Mouse (Mus musculus) A20 (cell line): ENCODE data around the gene Kcnn4.

Source experiments
- DNase-seq: peaks from one replicate; pipeline ENCODE4 v3.0.0-alpha.2; 2011; ENCODE audit warnings: low read depth, low spot score

The Kcnn4 gene

GRCm38 (mm10) chr7:24369731-24370541 lies at the start of gene Kcnn4:
Gene Kcnn4, plus strand, starts transcription at chr7:24370263.
- DNase-seq: peak; percentile 92

- no peak for DNase-seq
Measured at GRCm38 (mm10) chr7:24322593-24322992, 47.5 kb upstream of the Kcnn4 start.

- no peak for DNase-seq
Measured at GRCm38 (mm10) chr7:24325197-24325596, 44.9 kb upstream of the Kcnn4 start.

- DNase-seq: no peak
Measured at GRCm38 (mm10) chr7:24325675-24326128, 44.4 kb upstream of the Kcnn4 start.

- DNase-seq: no peak
Measured at GRCm38 (mm10) chr7:24326273-24327135, 43.6 kb upstream of the Kcnn4 start.

GRCm38 (mm10) chr7:24327281-24327975 lies 42.6 kb upstream of the Kcnn4 start:
- DNase-seq: no peak

- no peak for DNase-seq
Measured at GRCm38 (mm10) chr7:24333304-24333986, 36.6 kb upstream of the Kcnn4 start, which contains the start of gene Tescl. Gene Tescl, minus strand, starts transcription at chr7:24333936.

GRCm38 (mm10) chr7:24335699-24336309 lies 34.3 kb upstream of the Kcnn4 start:
- DNase-seq: no peak

GRCm38 (mm10) chr7:24338241-24338640 lies 31.8 kb upstream of the Kcnn4 start:
- no peak for DNase-seq

- no peak for DNase-seq
Measured at GRCm38 (mm10) chr7:24343701-24344272, 26.3 kb upstream of the Kcnn4 start.

GRCm38 (mm10) chr7:24346444-24346843 lies 23.6 kb upstream of the Kcnn4 start:
- DNase-seq: no peak

- DNase-seq: no peak
Measured at GRCm38 (mm10) chr7:24348896-24349295, 21.2 kb upstream of the Kcnn4 start, which contains the start of gene Lypd5. Gene Lypd5, plus strand, starts transcription at chr7:24349196.

GRCm38 (mm10) chr7:24355646-24356045 lies 14.4 kb upstream of the Kcnn4 start:
- no peak for DNase-seq

- no peak for DNase-seq
Measured at GRCm38 (mm10) chr7:24356081-24356480, 14.0 kb upstream of the Kcnn4 start.

- no peak for DNase-seq
Measured at GRCm38 (mm10) chr7:24357899-24358298, 12.2 kb upstream of the Kcnn4 start.

- DNase-seq: peak; percentile 24
Measured at GRCm38 (mm10) chr7:24359269-24359668, 10.8 kb upstream of the Kcnn4 start.

- DNase-seq: peak; percentile 19
Measured at GRCm38 (mm10) chr7:24361001-24361400, 9.1 kb upstream of the Kcnn4 start.

GRCm38 (mm10) chr7:24363228-24363627 lies 6.8 kb upstream of the Kcnn4 start:
- DNase-seq: peak; percentile 68

GRCm38 (mm10) chr7:24364827-24365226 lies 5.2 kb upstream of the Kcnn4 start:
- DNase-seq: peak; percentile 89
